Mouse (Mus musculus): ENCODE data around the gene Gys1. TPM values are rescaled to one million over a fixed set of nuclear protein-coding genes. Genes with fewer than 3 reads are reported as not detected.

The Gys1 gene
- total and polyA plus RNA-seq, 3 experiments: 22.1 to 44.8 (median 36.7) TPM

DNA sequence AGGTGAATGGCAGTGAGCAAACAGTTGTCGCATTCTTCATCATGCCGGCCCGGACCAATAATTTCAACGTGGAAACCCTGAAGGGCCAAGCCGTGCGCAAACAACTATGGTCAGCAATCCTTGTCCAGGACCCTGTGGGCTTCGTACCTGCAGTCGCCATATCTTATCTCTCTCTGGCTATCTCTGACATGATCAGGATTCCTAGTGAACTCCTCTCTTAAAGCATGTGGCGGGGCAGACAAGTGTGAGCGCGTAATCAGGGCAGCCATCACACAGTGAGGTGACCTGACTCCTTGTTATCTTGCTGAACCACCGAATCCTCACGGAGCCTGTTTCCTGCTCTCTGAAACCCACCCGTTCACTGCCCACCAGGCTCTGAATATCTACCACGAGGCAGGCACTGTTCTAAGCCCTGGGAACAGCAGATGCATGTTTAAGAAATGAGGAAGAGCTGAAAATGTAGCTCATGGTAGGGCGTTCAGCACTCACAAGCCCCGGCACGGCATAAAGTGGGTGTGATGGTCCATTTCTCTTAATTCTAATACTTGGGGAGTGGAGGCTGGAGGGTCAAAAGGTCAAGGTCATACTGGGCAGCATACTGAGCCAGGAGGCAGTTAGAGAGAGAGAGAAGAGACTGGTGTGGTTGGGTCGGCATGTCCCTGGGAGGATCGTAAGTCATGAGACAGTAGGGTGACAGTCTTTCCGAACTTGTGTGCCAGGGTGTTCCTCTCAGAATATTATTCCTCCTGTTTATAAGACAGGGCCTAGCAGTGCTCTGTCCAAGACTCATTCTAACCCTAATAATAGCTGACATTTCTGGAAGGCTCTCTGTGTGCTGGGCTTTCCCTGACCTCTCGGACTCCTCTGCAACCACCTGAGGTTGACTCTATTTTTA lies 9.1 kb downstream of the Gys1 start:
- no peaks in the 10 kb centered on the region for H3K9me3 ChIP-seq (replicated peaks)
- ATAC-seq (ENCODE audit: extremely low read depth, insufficient number of reproducible peaks, low FRiP score, poor library complexity, severe bottlenecking): peak; percentile 78
- no peak for DNase-seq (ENCODE audit: low spot score)
- peaks cover 39% of the 10 kb centered on the region for H3K4me1 ChIP-seq (ENCODE audit: insufficient read depth, low read depth, low read length)
- no peaks in the 10 kb centered on the region for H3K27me3 ChIP-seq (ENCODE audit: insufficient read depth, low read length)
- TF ChIP-seq GATA1 (IDR thresholded peaks at IDR 0.05; ENCODE audit: borderline replicate concordance, low read length) (no peak), TAL1 (conservative IDR thresholded peaks at IDR 0.05; ENCODE audit: low read depth, low read length) (peak; percentile 66; the same call in 1 of the 2 replicates), CTCF (IDR thresholded peaks at IDR 0.05; ENCODE audit: low read depth, low read length) (no peak)
- H3K36me3 ChIP-seq (replicated peaks): peaks cover 89% of the 10 kb centered on the region
- H3K4me3 ChIP-seq (ENCODE audit: low read depth, low read length): no peak overlapping the region

DNA sequence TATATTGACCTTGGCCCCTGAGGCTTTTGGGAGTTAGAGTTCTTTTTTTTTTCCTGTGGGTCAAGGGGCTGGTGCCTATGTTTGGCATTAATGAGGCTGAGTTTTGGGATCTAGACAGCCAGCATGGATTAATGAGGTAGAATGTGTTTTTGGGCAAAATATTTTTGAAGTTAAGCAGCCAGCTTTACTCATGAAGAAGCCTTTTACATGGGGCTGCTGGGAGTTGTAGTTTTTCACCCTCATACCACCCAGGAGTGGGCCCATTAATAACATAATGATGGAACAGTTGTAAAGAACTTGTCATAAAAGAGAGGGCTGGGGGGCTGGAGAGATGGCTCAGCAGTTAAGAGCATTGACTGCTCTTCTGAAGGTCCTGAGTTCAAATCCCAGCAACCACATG lies 11.9 kb downstream of the Gys1 start:
- DNase-seq (ENCODE audit: low spot score): no peak
- Histone ChIP-seq H3K4me3 (ENCODE audit: low read depth, low read length) (no peak overlapping the region), H3K27me3 (ENCODE audit: insufficient read depth, low read length) (no peaks in the 10 kb centered on the region), H3K9me3 (replicated peaks) (no peaks in the 10 kb centered on the region), H3K4me1 (ENCODE audit: insufficient read depth, low read depth, low read length) (peaks cover 46% of the 10 kb centered on the region), H3K36me3 (replicated peaks) (peaks cover 82% of the 10 kb centered on the region)
- no peak for ATAC-seq (ENCODE audit: extremely low read depth, insufficient number of reproducible peaks, low FRiP score, poor library complexity, severe bottlenecking)
- no peak for TF ChIP-seq CTCF (IDR thresholded peaks at IDR 0.05; ENCODE audit: low read depth, low read length)
- TF ChIP-seq TAL1 (conservative IDR thresholded peaks at IDR 0.05; ENCODE audit: low read depth, low read length): no peak
- no peak for TF ChIP-seq POLR2AphosphoS5 (IDR thresholded peaks at IDR 0.05; ENCODE audit: insufficient replicate concordance, low read depth, low read length)
- TF ChIP-seq GATA1 (IDR thresholded peaks at IDR 0.05; ENCODE audit: borderline replicate concordance, low read length): no peak
- TF ChIP-seq GATA2 (IDR thresholded peaks at IDR 0.05; ENCODE audit: borderline replicate concordance, low read depth, low read length): no peak

DNA sequence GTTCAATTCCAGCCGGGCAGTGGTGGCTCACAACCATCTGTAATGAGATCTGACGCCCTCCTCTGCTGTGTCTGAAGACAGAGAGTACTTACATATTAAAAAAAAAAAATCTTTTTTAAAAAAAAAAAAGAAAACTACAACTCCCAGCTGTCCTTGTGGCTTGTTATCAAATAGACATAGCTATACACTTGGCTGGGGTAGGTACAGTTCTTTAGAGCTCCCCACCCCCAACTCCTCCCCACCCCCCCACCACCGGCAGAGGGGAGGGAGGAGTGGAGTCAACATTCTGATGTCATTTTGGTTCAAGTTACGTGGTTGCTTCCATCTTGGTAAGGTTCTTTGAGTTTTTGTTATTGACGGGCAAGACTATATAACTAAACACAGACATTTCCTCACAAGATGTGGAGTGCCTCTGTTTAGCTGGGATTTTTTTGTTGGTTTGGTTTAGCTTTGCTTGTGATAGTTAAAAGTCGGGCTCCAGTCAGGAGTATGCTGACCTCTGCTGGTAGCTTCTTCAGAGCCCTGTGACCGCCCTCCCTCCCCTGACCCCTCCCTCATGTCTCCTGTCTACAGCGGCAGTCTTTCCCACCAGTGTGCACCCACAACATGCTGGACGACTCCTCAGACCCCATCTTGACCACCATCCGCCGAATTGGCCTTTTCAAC lies 12.8 kb downstream of the Gys1 start:
- no peaks in the 10 kb centered on the region for H3K9me3 ChIP-seq (replicated peaks)
- H3K4me3 ChIP-seq (ENCODE audit: low read depth, low read length): peak overlapping the region; percentile 43; the same call in 1 of the 2 replicates
- ATAC-seq (ENCODE audit: extremely low read depth, insufficient number of reproducible peaks, low FRiP score, poor library complexity, severe bottlenecking) (no peak), DNase-seq (ENCODE audit: low spot score) (no peak)
- H3K36me3 ChIP-seq (replicated peaks): peaks cover 84% of the 10 kb centered on the region
- TF ChIP-seq TAL1 (conservative IDR thresholded peaks at IDR 0.05; ENCODE audit: low read depth, low read length) (no peak), CTCF (IDR thresholded peaks at IDR 0.05; ENCODE audit: low read depth, low read length) (no peak), GATA1 (IDR thresholded peaks at IDR 0.05; ENCODE audit: borderline replicate concordance, low read length) (no peak), GATA2 (IDR thresholded peaks at IDR 0.05; ENCODE audit: borderline replicate concordance, low read depth, low read length) (no peak), POLR2AphosphoS5 (IDR thresholded peaks at IDR 0.05; ENCODE audit: insufficient replicate concordance, low read depth, low read length) (no peak)
- peaks cover 50% of the 10 kb centered on the region for H3K4me1 ChIP-seq (ENCODE audit: insufficient read depth, low read depth, low read length)
- no peaks in the 10 kb centered on the region for H3K27me3 ChIP-seq (ENCODE audit: insufficient read depth, low read length)

DNA sequence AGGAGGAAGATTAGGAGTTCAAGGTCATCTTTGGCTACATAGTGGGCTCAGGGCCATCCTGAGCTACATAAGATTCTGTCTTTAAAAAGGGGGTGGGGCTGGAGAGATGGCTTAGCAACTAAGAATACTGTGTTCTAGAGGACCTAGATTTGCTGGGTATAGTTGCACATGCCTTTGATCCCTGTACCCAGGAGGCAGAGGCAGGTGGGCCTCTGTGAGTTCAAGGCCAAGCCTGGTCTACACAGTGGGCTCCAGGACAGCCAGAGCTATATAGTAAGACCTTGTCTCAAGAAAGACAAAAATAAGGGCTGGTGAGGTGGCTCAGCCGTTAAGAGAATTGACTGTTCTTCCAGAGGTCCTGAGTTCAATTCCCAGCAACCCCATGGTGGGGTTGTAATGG lies 15.3 kb downstream of the Gys1 start:
- Histone ChIP-seq H3K4me3 (ENCODE audit: low read depth, low read length) (no peak overlapping the region), H3K36me3 (replicated peaks) (peaks cover 81% of the 10 kb centered on the region), H3K9me3 (replicated peaks) (no peaks in the 10 kb centered on the region), H3K27me3 (ENCODE audit: insufficient read depth, low read length) (no peaks in the 10 kb centered on the region), H3K4me1 (ENCODE audit: insufficient read depth, low read depth, low read length) (peaks cover 30% of the 10 kb centered on the region)
- TF ChIP-seq GATA2 (IDR thresholded peaks at IDR 0.05; ENCODE audit: borderline replicate concordance, low read depth, low read length) (no peak), TAL1 (conservative IDR thresholded peaks at IDR 0.05; ENCODE audit: low read depth, low read length) (no peak), POLR2AphosphoS5 (IDR thresholded peaks at IDR 0.05; ENCODE audit: insufficient replicate concordance, low read depth, low read length) (no peak), GATA1 (IDR thresholded peaks at IDR 0.05; ENCODE audit: borderline replicate concordance, low read length) (no peak), CTCF (IDR thresholded peaks at IDR 0.05; ENCODE audit: low read depth, low read length) (no peak)
- ATAC-seq (ENCODE audit: extremely low read depth, insufficient number of reproducible peaks, low FRiP score, poor library complexity, severe bottlenecking) (no peak), DNase-seq (ENCODE audit: low spot score) (no peak)

DNA sequence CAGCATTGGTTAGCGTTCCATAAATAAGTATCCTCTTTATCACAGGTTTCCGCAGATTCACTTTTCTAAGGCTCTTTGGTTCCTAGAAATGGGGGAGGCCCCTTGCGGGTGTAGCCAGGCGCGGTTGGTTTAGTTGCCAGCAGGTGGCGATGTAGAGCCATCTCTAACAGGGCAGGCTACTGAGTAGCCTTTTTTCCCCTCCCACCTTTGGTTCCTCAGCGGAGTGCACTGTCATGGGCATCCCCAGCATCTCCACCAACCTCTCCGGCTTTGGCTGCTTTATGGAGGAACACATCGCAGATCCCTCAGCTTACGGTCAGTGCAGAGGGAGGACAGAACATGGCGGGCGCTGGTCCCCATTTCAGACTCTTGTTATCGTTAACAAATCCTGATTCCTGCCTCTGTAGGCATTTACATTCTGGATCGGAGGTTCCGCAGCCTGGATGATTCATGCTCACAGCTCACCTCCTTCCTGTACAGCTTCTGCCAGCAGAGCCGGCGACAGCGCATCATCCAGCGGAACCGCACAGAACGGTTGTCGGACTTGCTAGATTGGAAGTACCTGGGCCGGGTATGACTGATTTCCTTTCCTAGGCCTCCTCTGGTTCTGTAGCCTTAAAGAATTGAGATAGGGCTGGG lies 16.8 kb downstream of the Gys1 start:
- Histone ChIP-seq H3K4me3 (ENCODE audit: low read depth, low read length) (no peak overlapping the region), H3K27me3 (ENCODE audit: insufficient read depth, low read length) (no peaks in the 10 kb centered on the region; the same call in 1 of the 2 replicates), H3K9me3 (replicated peaks) (no peaks in the 10 kb centered on the region), H3K36me3 (replicated peaks) (peaks cover 83% of the 10 kb centered on the region), H3K4me1 (ENCODE audit: insufficient read depth, low read depth, low read length) (peaks cover 39% of the 10 kb centered on the region)
- DNase-seq (ENCODE audit: low spot score) (peak; percentile 75), ATAC-seq (ENCODE audit: extremely low read depth, insufficient number of reproducible peaks, low FRiP score, poor library complexity, severe bottlenecking) (peak; percentile 59; the same call in 1 of the 2 replicates)
- TF ChIP-seq GATA2 (IDR thresholded peaks at IDR 0.05; ENCODE audit: borderline replicate concordance, low read depth, low read length) (no peak), CTCF (IDR thresholded peaks at IDR 0.05; ENCODE audit: low read depth, low read length) (peak; percentile 77)

GRCm38 (mm10) chr7:45454971-45455370 lies 20.3 kb downstream of the Gys1 start:
- Histone ChIP-seq H3K9me3 (replicated peaks) (no peaks in the 10 kb centered on the region), H3K36me3 (replicated peaks) (peaks cover 82% of the 10 kb centered on the region), H3K4me1 (ENCODE audit: insufficient read depth, low read depth, low read length) (peaks cover 40% of the 10 kb centered on the region), H3K4me3 (ENCODE audit: low read depth, low read length) (0 out of 2 replicates have a peak overlapping the region, but pooled peaks have one; percentile 22), H3K27me3 (ENCODE audit: insufficient read depth, low read length) (no peaks in the 10 kb centered on the region; the same call in 1 of the 2 replicates)
- no peak for TF ChIP-seq CTCF (IDR thresholded peaks at IDR 0.05; ENCODE audit: low read depth, low read length)
- no peak for TF ChIP-seq POLR2AphosphoS5 (IDR thresholded peaks at IDR 0.05; ENCODE audit: insufficient replicate concordance, low read depth, low read length)
- no peak for TF ChIP-seq GATA2 (IDR thresholded peaks at IDR 0.05; ENCODE audit: borderline replicate concordance, low read depth, low read length)
- TF ChIP-seq GATA1 (IDR thresholded peaks at IDR 0.05; ENCODE audit: borderline replicate concordance, low read length): no peak
- TF ChIP-seq TAL1 (conservative IDR thresholded peaks at IDR 0.05; ENCODE audit: low read depth, low read length): no peak
- DNase-seq (ENCODE audit: low spot score) (no peak), ATAC-seq (ENCODE audit: extremely low read depth, insufficient number of reproducible peaks, low FRiP score, poor library complexity, severe bottlenecking) (no peak)
